Mouse (Mus musculus): Measurements from ENCODE around the gene Crebrf.

Crebrf gene

GRCm38 (mm10) chr17:26826131-26826530 lies 110.7 kb downstream of the Crebrf start:
- no peak for DNase-seq (ENCODE audit: low spot score in 2 of 2)

Data from right cerebral cortex, postnatal 36 days (tissue).